Mouse (Mus musculus): ENCODE data around the gene Cdr2.
A peak's percentile ranks its signal among the peaks of the same experiment; 100 is the strongest.
"Not testable (repeated sequence)": the region's sequence is repeated elsewhere in the genome, so short reads cannot be mapped to it uniquely, and the experiment has no call there.

Cdr2 gene

GRCm38 (mm10) chr7:120982200-120982841 is at the start of gene Cdr2, which contains the start of gene Mfsd13b:
Gene Cdr2 (minus strand): TSS chr7:120982312.
Gene Mfsd13b (plus strand): TSS chr7:120982509.
- peak; percentile 98 for DNase-seq (ENCODE audit: low read depth, low spot score)

GRCm38 (mm10) chr7:121029947-121030346 is 47.8 kb upstream of the Cdr2 start:
- not testable (repeated sequence) for DNase-seq (ENCODE audit: low read depth, low spot score)

GRCm38 (mm10) chr7:121026300-121026699 is 44.2 kb upstream of the Cdr2 start:
- no peak for DNase-seq (ENCODE audit: low read depth, low spot score)

GRCm38 (mm10) chr7:121025221-121026008 is 43.3 kb upstream of the Cdr2 start:
- no peak for DNase-seq (ENCODE audit: low read depth, low spot score)

GRCm38 (mm10) chr7:121020277-121020676 is 38.2 kb upstream of the Cdr2 start:
- no peak for DNase-seq (ENCODE audit: low read depth, low spot score)

GRCm38 (mm10) chr7:121018778-121019177 is 36.7 kb upstream of the Cdr2 start:
- DNase-seq (ENCODE audit: low read depth, low spot score) = peak; percentile 46

- no peak for DNase-seq (ENCODE audit: low read depth, low spot score)
These were observed 32.4 kb upstream of the Cdr2 start for GRCm38 (mm10) chr7:121014486-121014885.

- DNase-seq (ENCODE audit: low read depth, low spot score) = no peak
These were observed 29.9 kb upstream of the Cdr2 start for GRCm38 (mm10) chr7:121011794-121012689.

GRCm38 (mm10) chr7:121003793-121004418 is 21.8 kb upstream of the Cdr2 start:
- peak; percentile 86 for DNase-seq (ENCODE audit: low read depth, low spot score)

- no peak for DNase-seq (ENCODE audit: low read depth, low spot score)
These were observed 20.4 kb upstream of the Cdr2 start for GRCm38 (mm10) chr7:121002407-121002928.

GRCm38 (mm10) chr7:121001879-121002278 is 19.8 kb upstream of the Cdr2 start:
- no peak for DNase-seq (ENCODE audit: low read depth, low spot score)

GRCm38 (mm10) chr7:121000065-121000822 is 18.1 kb upstream of the Cdr2 start:
- no peak for DNase-seq (ENCODE audit: low read depth, low spot score)

- DNase-seq (ENCODE audit: low read depth, low spot score) = peak; percentile 71
These were observed 17.0 kb upstream of the Cdr2 start for GRCm38 (mm10) chr7:120999021-120999530.

- no peak for DNase-seq (ENCODE audit: low read depth, low spot score)
These were observed 9.1 kb upstream of the Cdr2 start for GRCm38 (mm10) chr7:120991191-120991590.

- DNase-seq (ENCODE audit: low read depth, low spot score) = peak; percentile 35
These were observed 856 bp upstream of the Cdr2 start for GRCm38 (mm10) chr7:120982968-120983367.

GRCm38 (mm10) chr7:120980931-120981924 is 884 bp downstream of the Cdr2 start:
- DNase-seq (ENCODE audit: low read depth, low spot score) = peak; percentile 41

GRCm38 (mm10) chr7:120980041-120980440 is 2.1 kb downstream of the Cdr2 start:
- DNase-seq (ENCODE audit: low read depth, low spot score) = no peak

GRCm38 (mm10) chr7:120977063-120977462 is 5.0 kb downstream of the Cdr2 start:
- DNase-seq (ENCODE audit: low read depth, low spot score) = peak; percentile 23

- no peak for DNase-seq (ENCODE audit: low read depth, low spot score)
These were observed 8.1 kb downstream of the Cdr2 start for GRCm38 (mm10) chr7:120974001-120974400.
